Mouse (Mus musculus): ENCODE results near the gene Foxi1. TPM values are rescaled to one million over a fixed set of nuclear protein-coding genes. Genes with fewer than 3 reads are reported as not detected.

Foxi1 gene
- polyA plus RNA-seq, 1 experiment from 2014 or later, result 0.46 TPM

- no peaks in the 10 kb centered on the region for H3K36me3 ChIP-seq
- H3K9me3 ChIP-seq, result no peaks in the 10 kb centered on the region
- WGBS, result 71% methylated on average over 7 of the region's 7 CpGs
- no peaks in the 10 kb centered on the region for H3K27me3 ChIP-seq
- H3K27ac ChIP-seq, result no peak overlapping the region
- H3K4me3 ChIP-seq, result no peak overlapping the region
- no peak for ATAC-seq (ENCODE audit: insufficient number of reproducible peaks, insufficient read depth, low FRiP score, low TSS enrichment)
- H3K9ac ChIP-seq, result no peak overlapping the region
- no peaks in the 10 kb centered on the region for H3K4me1 ChIP-seq
- no peak overlapping the region for H3K4me2 ChIP-seq (replicated peaks)
Measured at GRCm38 (mm10) chr11:34155235-34155634, 52.7 kb downstream of the Foxi1 start.

Other genes with a start within 250 kb of the Foxi1 start
- 0.06 and 0.13 TPM in 2 replicates for gene Kcnmb1, start 245.1 kb downstream of the Foxi1 start, polyA plus RNA-seq (2016; fragmentation: Nextera tagmentation; extraction: Ambion mirVana)
- 5.8 and 6.5 TPM in 2 replicates for gene Kcnip1, start 214.9 kb downstream of the Foxi1 start, polyA plus RNA-seq (2016; fragmentation: Nextera tagmentation; extraction: Ambion mirVana)
- 1.5 and 2.5 TPM in 2 replicates for gene Lcp2, start 161.2 kb downstream of the Foxi1 start, polyA plus RNA-seq (2016; fragmentation: Nextera tagmentation; extraction: Ambion mirVana)
- gene 4930469K13Rik, start 109.5 kb downstream of the Foxi1 start, polyA plus RNA-seq (2016; fragmentation: Nextera tagmentation; extraction: Ambion mirVana), result not detected in 2 replicates
- 1.1 and 1.4 TPM in 2 replicates for gene Fam196b, start 106.7 kb upstream of the Foxi1 start, polyA plus RNA-seq (2016; fragmentation: Nextera tagmentation; extraction: Ambion mirVana)

All from embryonic facial prominence, embryonic 12.5 days (tissue).